Mouse (Mus musculus) naive thymus-derived CD4-positive, alpha-beta T cell, adult 2 months (primary cell): ENCODE results near the gene Olfr389.

Experiments used
- DNase-seq: peaks from one replicate; pipeline ENCODE4 v3.0.0-alpha.2; 2011; ENCODE audit warnings: low read depth

The Olfr389 gene

DNA sequence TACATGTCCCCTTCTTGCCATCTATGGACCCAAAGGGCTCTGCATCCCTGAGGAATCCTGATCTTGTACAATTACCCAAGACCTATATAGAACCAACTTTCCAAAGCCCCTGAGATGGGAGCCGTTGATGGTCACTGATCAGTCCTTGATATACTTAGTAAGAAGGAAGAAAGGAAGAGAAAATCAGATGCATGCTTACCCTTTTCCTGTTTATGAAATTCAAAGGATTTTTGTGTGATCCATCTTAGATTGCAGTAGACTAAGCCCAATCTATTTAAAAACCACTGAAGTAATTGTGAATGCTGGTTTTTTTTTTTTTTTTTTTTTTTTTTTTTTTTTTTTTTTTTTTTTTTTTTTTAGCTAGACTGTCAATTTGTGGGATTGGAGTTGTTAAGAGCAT lies at the start of gene Olfr389:
TSS of gene Olfr389 (minus strand) at position 101 of the 400 bp plus-strand sequence.
- DNase-seq: no peak

GRCm38 (mm10) chr11:73816949-73817348 lies 36.4 kb upstream of the Olfr389 start, which contains the start of gene Olfr392:
Gene Olfr392, minus strand, starts transcription at chr11:73817049.
- DNase-seq: no peak

GRCm38 (mm10) chr11:73802952-73803351 lies 22.4 kb upstream of the Olfr389 start, which contains the start of gene Olfr391-ps:
Gene Olfr391-ps, minus strand, starts transcription at chr11:73803052.
- no peak for DNase-seq

- DNase-seq: no peak
Observed at GRCm38 (mm10) chr11:73782664-73783063, 2.2 kb upstream of the Olfr389 start, which contains the start of gene Olfr390. Gene Olfr390, plus strand, starts transcription at chr11:73782964.

- no peak for DNase-seq
Observed at GRCm38 (mm10) chr11:73759115-73759514, 21.4 kb downstream of the Olfr389 start.
